Mouse (Mus musculus): Measurements from ENCODE around the gene Chrm2. TPM values are rescaled to one million over a fixed set of nuclear protein-coding genes. Genes with fewer than 3 reads are reported as not detected.

Gene Chrm2
- polyA plus RNA-seq, 1 experiment from 2014 or later, result 0.93 TPM

DNA sequence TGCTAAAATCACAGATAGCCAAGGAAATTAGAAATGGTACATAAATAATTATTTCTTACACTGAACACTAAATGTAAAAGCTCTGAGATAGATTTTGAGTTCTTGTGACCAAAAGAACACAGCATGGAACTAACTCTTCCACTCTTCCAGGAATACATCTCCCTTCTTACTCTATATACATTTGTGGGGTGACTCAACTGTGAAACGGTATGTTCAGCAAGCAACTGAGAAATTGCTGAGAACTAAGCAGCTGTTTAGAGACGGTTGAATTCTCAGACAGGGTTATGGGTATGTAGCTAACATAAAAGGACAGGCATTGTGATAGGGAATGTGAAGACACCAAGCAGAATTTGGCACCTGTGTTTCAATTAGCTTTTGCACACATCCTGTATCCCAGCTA lies 51.3 kb downstream of the Chrm2 start:
- WGBS (ENCODE audit: insufficient replicate concordance), result 55% methylated on average over 2 of the region's 2 CpGs
- H3K27me3 ChIP-seq (replicated peaks), result no peaks in the 10 kb centered on the region

GRCm38 (mm10) chr6:36451480-36451879 lies 63.6 kb downstream of the Chrm2 start:
- Histone ChIP-seq H3K4me3 (no peak overlapping the region), H3K9ac (no peak overlapping the region), H3K4me1 (no peaks in the 10 kb centered on the region), H3K9me3 (replicated peaks) (no peaks in the 10 kb centered on the region), H3K4me2 (no peak overlapping the region), H3K36me3 (no peaks in the 10 kb centered on the region), H3K27ac (no peak overlapping the region), H3K27me3 (replicated peaks) (no peaks in the 10 kb centered on the region)
- no peak for ATAC-seq

More for the DNA sequence above, 51.3 kb downstream of the Chrm2 start:
- Histone ChIP-seq H3K9ac (no peak overlapping the region), H3K4me2 (no peak overlapping the region), H3K9me3 (replicated peaks) (no peaks in the 10 kb centered on the region), H3K36me3 (no peaks in the 10 kb centered on the region), H3K4me1 (no peaks in the 10 kb centered on the region), H3K4me3 (no peak overlapping the region), H3K27ac (no peak overlapping the region)
- no peak for ATAC-seq

DNA sequence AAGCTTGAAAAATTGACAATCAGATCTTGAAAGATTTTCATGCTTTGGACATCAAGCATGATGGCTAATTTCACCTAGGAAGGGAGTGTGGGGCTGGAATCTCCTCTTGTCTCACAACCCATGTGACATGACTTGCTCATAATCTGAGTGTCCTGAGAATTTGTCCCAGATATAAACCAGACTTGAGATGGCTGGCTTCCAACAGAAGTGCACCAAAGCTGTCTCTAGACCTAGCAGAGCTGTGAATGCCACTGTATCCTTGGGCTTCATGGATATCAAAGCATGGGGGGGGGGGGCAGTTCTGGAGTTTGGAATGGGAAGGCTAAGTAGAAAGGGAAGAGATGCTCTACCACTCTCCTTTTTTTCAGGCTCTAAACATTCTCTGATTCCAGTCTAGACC lies 67.2 kb downstream of the Chrm2 start:
- no peaks in the 10 kb centered on the region for H3K4me1 ChIP-seq
- no peak overlapping the region for H3K4me3 ChIP-seq
- ATAC-seq, result no peak
- H3K36me3 ChIP-seq, result no peaks in the 10 kb centered on the region
- H3K27ac ChIP-seq, result no peak overlapping the region
- H3K9ac ChIP-seq, result no peak overlapping the region
- H3K4me2 ChIP-seq, result no peak overlapping the region
- no peaks in the 10 kb centered on the region for H3K9me3 ChIP-seq (replicated peaks)
- H3K27me3 ChIP-seq (replicated peaks), result no peaks in the 10 kb centered on the region

GRCm38 (mm10) chr6:36457015-36457414 lies 69.1 kb downstream of the Chrm2 start:
- Histone ChIP-seq H3K27me3 (replicated peaks) (no peaks in the 10 kb centered on the region), H3K36me3 (no peaks in the 10 kb centered on the region), H3K9ac (no peak overlapping the region), H3K4me3 (no peak overlapping the region), H3K4me2 (no peak overlapping the region), H3K27ac (no peak overlapping the region), H3K9me3 (replicated peaks) (no peaks in the 10 kb centered on the region), H3K4me1 (no peaks in the 10 kb centered on the region)
- ATAC-seq, result no peak
- 38% methylated on average over 1 of the region's 1 CpGs for WGBS (ENCODE audit: insufficient replicate concordance)

DNA sequence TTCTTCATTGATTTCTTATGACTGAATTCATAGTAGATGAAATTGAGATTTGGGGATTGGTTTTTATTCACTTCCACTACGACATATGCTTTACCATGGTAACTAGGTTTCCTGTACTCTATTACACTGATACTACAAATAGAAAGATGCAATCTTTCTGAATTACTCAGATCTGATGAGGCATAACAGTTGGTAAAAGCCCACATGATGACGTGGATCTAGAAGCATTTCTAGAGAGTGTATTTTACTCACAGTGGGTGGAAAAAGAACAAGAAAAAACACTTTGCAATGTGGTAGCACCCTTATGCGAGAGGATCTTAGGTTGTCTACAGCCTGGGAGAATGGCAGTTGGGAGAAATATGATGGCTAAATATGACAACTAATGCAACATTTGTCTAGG lies 76.1 kb downstream of the Chrm2 start:
- Histone ChIP-seq H3K4me2 (no peak overlapping the region), H3K9ac (no peak overlapping the region), H3K27ac (no peak overlapping the region), H3K4me1 (no peaks in the 10 kb centered on the region), H3K9me3 (replicated peaks) (no peaks in the 10 kb centered on the region), H3K4me3 (no peak overlapping the region), H3K36me3 (no peaks in the 10 kb centered on the region), H3K27me3 (replicated peaks) (no peaks in the 10 kb centered on the region)
- no peak for ATAC-seq
- WGBS (ENCODE audit: insufficient replicate concordance), result 58% methylated on average over 3 of the region's 3 CpGs

GRCm38 (mm10) chr6:36484132-36484665 lies 96.3 kb downstream of the Chrm2 start:
- no peak overlapping the region for H3K4me2 ChIP-seq
- H3K9ac ChIP-seq, result no peak overlapping the region
- no peaks in the 10 kb centered on the region for H3K9me3 ChIP-seq (replicated peaks)
- WGBS (ENCODE audit: insufficient replicate concordance), result 63% methylated on average over 4 of the region's 4 CpGs
- H3K27ac ChIP-seq, result no peak overlapping the region
- no peak for ATAC-seq
- H3K4me1 ChIP-seq, result no peaks in the 10 kb centered on the region
- no peak overlapping the region for H3K4me3 ChIP-seq
- H3K36me3 ChIP-seq, result no peaks in the 10 kb centered on the region
- no peaks in the 10 kb centered on the region for H3K27me3 ChIP-seq (replicated peaks)

DNA sequence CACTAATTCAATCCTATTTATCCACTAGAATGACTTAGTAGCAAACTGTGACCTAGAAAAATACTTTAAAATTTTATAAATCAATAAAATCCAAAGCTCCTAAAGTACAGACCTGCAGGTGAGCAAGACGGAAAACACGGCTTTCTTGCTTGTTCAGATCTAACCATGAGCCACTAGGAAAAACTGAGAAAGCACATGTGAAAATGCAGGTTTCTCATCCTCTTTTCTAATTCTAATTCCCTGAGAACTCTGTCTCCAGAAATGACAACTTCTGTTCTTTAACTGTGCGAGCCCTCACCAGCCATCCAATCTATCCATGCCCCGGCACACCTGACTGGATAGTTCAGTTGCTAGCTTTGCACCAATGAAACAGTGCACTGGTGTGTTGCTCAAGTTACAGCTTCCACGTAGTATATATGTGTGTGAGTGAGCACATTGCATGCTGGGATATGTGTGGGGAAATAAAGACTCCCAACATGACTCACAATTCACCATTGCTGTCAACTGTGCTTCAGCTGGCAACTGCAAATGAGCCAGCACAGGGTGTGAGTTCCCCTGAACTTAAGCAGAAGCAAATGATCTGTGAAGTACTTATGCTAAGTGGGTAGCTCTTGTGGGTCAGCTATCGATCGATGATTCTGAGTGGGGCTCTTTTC lies 119.3 kb downstream of the Chrm2 start:
- ATAC-seq, result no peak
- H3K27ac ChIP-seq, result no peak overlapping the region
- H3K4me2 ChIP-seq, result no peak overlapping the region
- H3K36me3 ChIP-seq, result no peaks in the 10 kb centered on the region
- H3K9ac ChIP-seq, result no peak overlapping the region
- no peaks in the 10 kb centered on the region for H3K9me3 ChIP-seq (replicated peaks)
- no peaks in the 10 kb centered on the region for H3K4me1 ChIP-seq
- WGBS (ENCODE audit: insufficient replicate concordance), result 76% methylated on average over 7 of the region's 7 CpGs
- no peaks in the 10 kb centered on the region for H3K27me3 ChIP-seq (replicated peaks)
- H3K4me3 ChIP-seq, result no peak overlapping the region

GRCm38 (mm10) chr6:36507946-36508345 lies 120.1 kb downstream of the Chrm2 start:
- no peak overlapping the region for H3K9ac ChIP-seq
- no peaks in the 10 kb centered on the region for H3K9me3 ChIP-seq (replicated peaks)
- 51% methylated on average over 7 of the region's 7 CpGs for WGBS (ENCODE audit: insufficient replicate concordance)
- no peaks in the 10 kb centered on the region for H3K4me1 ChIP-seq
- no peak overlapping the region for H3K4me3 ChIP-seq
- no peak overlapping the region for H3K27ac ChIP-seq
- no peaks in the 10 kb centered on the region for H3K36me3 ChIP-seq
- no peaks in the 10 kb centered on the region for H3K27me3 ChIP-seq (replicated peaks)
- H3K4me2 ChIP-seq, result no peak overlapping the region
- no peak for ATAC-seq

DNA sequence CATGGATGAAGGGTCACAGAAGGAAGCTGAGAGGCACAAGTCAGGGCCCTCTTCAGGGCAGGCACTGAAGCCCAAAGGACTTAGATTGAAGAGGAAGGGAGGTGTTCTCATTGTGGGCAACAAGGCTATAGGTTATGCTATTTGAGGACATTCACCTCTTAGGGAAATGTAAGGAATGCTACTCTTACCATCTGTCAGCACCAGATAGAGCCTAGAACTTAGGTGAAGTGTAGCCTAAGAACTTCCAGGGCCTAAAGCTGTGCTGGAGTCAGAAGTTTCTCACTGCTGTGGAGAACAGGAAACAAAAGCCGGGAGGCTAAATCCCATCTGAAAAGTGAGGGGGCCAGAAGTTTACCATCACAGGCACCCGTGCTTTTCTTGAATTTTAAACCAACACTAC lies 120.6 kb downstream of the Chrm2 start:
- no peak overlapping the region for H3K4me2 ChIP-seq

GRCm38 (mm10) chr6:36516508-36516907 lies 128.6 kb downstream of the Chrm2 start:
- Histone ChIP-seq H3K9me3 (replicated peaks) (no peaks in the 10 kb centered on the region), H3K36me3 (no peaks in the 10 kb centered on the region), H3K4me2 (no peak overlapping the region), H3K9ac (no peak overlapping the region), H3K27ac (no peak overlapping the region), H3K27me3 (replicated peaks) (no peaks in the 10 kb centered on the region), H3K4me1 (no peaks in the 10 kb centered on the region), H3K4me3 (no peak overlapping the region)
- WGBS (ENCODE audit: insufficient replicate concordance), result 59% methylated on average over 4 of the region's 4 CpGs
- ATAC-seq, result no peak

More for the DNA sequence above, 120.6 kb downstream of the Chrm2 start:
- H3K9me3 ChIP-seq (replicated peaks), result no peaks in the 10 kb centered on the region
- no peaks in the 10 kb centered on the region for H3K27me3 ChIP-seq (replicated peaks)
- WGBS (ENCODE audit: insufficient replicate concordance), result 45% methylated on average over 2 of the region's 2 CpGs
- no peak for ATAC-seq
- no peak overlapping the region for H3K27ac ChIP-seq
- H3K4me1 ChIP-seq, result no peaks in the 10 kb centered on the region
- H3K4me3 ChIP-seq, result no peak overlapping the region
- no peak overlapping the region for H3K9ac ChIP-seq
- H3K36me3 ChIP-seq, result no peaks in the 10 kb centered on the region

GRCm38 (mm10) chr6:36517242-36517641 lies 129.4 kb downstream of the Chrm2 start:
- Histone ChIP-seq H3K9ac (no peak overlapping the region), H3K27ac (no peak overlapping the region), H3K4me1 (no peaks in the 10 kb centered on the region), H3K4me2 (no peak overlapping the region), H3K36me3 (no peaks in the 10 kb centered on the region), H3K9me3 (replicated peaks) (no peaks in the 10 kb centered on the region), H3K4me3 (no peak overlapping the region), H3K27me3 (replicated peaks) (no peaks in the 10 kb centered on the region)
- no peak for ATAC-seq
- WGBS (ENCODE audit: insufficient replicate concordance), result 58% methylated on average over 5 of the region's 5 CpGs

DNA sequence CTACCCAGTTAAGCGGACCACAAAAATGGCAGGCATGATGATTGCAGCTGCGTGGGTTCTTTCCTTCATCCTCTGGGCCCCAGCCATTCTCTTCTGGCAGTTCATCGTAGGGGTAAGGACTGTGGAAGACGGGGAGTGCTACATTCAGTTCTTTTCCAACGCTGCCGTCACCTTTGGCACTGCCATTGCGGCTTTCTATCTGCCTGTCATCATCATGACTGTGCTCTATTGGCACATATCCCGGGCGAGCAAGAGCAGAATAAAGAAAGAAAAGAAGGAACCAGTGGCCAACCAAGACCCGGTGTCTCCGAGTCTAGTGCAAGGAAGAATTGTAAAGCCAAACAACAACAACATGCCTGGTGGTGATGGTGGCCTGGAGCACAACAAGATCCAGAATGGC lies 135.7 kb downstream of the Chrm2 start:
- H3K9me3 ChIP-seq (replicated peaks), result no peaks in the 10 kb centered on the region
- no peaks in the 10 kb centered on the region for H3K36me3 ChIP-seq
- 80% methylated on average over 11 of the region's 11 CpGs for whole genome bisulfite sequencing (ENCODE audit: insufficient replicate concordance)
- H3K27ac ChIP-seq, result no peak overlapping the region
- H3K4me1 ChIP-seq, result no peaks in the 10 kb centered on the region
- no peak for ATAC-seq
- H3K27me3 ChIP-seq (replicated peaks), result no peaks in the 10 kb centered on the region
- no peak overlapping the region for H3K9ac ChIP-seq
- H3K4me2 ChIP-seq, result no peak overlapping the region
- no peak overlapping the region for H3K4me3 ChIP-seq

DNA sequence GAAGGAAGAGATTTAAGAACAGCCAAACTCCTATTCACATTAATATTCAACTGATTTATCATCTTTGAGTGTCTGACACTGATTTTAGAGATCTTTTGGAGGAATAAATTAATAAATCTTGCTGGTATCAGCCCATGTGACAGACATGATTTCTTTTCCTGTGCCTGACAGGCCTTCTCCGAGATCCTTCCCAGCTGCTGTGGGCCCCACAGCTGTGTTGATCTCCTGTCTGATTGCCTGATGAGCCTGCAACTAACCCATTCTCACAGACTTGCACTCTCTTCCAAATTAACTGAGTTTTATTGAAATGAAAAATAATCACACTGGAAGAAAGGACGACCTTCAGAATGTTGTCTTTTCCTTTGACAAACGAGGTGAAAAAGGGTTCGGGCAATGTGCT lies 140.6 kb downstream of the Chrm2 start:
- Histone ChIP-seq H3K9ac (no peak overlapping the region), H3K4me1 (no peaks in the 10 kb centered on the region), H3K27ac (no peak overlapping the region), H3K9me3 (replicated peaks) (no peaks in the 10 kb centered on the region), H3K36me3 (no peaks in the 10 kb centered on the region), H3K27me3 (replicated peaks) (no peaks in the 10 kb centered on the region), H3K4me2 (no peak overlapping the region), H3K4me3 (no peak overlapping the region)
- ATAC-seq, result no peak
- WGBS (ENCODE audit: insufficient replicate concordance), result 62% methylated on average over 4 of the region's 4 CpGs
